Mouse (Mus musculus): ENCODE data around the gene Zbtb46.

The Zbtb46 gene

DNA sequence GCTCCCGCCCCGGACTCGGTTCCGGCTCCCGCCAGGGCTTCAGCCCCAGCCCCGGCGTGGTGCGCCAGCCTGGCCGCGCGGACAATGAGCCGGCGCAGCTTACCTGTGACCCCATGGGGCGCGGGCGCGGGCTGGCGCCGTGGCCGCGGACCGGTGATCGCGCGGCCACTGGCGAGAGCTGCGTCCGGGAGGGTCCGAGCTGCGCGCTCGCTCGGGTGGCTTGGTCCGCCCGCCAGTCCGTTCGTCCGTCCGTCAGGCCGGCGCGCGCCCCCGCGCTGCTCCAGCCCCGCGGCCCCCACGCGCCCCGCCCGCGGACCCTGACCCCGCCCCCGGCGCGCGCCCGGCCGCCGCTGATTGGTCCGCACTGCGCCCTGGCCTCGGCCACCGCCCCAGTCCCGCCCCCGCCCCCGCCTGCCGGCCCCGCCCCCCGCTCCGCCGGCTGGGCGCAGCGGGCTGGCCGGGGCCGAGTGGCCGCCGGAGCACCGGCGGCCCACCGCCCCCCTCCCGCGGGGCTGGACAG, at the start of gene Zbtb46:
Zbtb46 (minus strand) TSS at position 274 of the 520 bp plus-strand sequence.
- in situ Hi-C loops (cut with MboI; ENCODE audit: unreplicated experiment in 2 of 2) = no loop called here

DNA sequence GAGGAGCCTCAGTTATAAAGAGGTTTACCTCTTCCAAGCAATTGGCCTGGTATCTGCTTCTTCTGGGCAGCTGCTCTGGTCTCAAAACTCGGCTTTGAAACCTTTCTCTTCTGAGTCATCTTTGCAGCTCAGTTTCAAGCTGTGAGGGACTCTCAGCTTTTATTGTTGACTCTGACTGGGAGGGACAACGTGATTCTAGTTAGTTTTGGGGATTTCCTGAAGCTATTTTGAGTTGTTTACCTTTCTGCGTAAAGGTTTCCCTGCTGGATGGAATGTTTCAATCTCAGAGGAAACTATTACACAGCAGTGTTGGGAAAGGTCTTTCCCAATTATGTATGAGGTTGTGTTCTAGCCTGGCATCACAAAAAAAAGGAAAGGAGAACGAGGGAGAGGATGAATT, 39.4 kb upstream of the Zbtb46 start:
- in situ Hi-C loops (cut with MboI; ENCODE audit: unreplicated experiment in 2 of 2) = loop anchor here in 1 of 2 experiments (25.0 kb wide), 1 partner anchor 786 kb away; the partner anchor contains the start of genes Dido1 and Gid8

GRCm38 (mm10) chr2:181497548-181497875, 38.3 kb upstream of the Zbtb46 start:
- in situ Hi-C loops (cut with MboI; ENCODE audit: unreplicated experiment in 2 of 2) = loop anchor here in 1 of 2 experiments (25.0 kb wide), 1 partner anchor 785 kb away; the partner anchor contains the start of genes Dido1 and Gid8

GRCm38 (mm10) chr2:181496831-181497547, 37.8 kb upstream of the Zbtb46 start, which contains the start of gene Tpd52l2:
Gene Tpd52l2, plus strand, starts transcription at chr2:181497142.
- in situ Hi-C loops (cut with MboI; ENCODE audit: unreplicated experiment in 2 of 2) = loop anchor here in 1 of 2 experiments (25.0 kb wide), 1 partner anchor 785 kb away; the partner anchor contains the start of genes Dido1 and Gid8

DNA sequence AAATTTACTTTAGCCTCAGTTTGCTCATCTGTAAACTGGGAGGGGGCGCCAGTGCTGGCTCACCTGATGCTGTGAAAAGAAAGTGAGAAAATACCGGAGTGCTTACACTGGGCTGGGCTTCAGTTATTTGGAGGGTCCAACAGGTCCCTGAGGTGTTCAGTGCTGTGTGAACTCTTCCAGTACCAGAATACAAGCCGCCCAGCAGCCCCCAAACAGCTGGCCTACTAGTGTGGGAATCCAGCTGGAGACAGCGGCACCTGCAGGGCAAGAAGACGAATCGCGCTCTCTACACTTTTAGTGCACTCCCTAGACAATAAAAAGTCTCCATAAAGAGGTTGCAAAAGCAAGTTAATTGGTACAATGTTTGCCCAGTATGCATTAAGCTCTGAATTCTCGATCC, 37.1 kb upstream of the Zbtb46 start:
- in situ Hi-C loops (cut with MboI; ENCODE audit: unreplicated experiment in 2 of 2) = loop anchor here in 1 of 2 experiments (25.0 kb wide), 1 partner anchor 784 kb away; the partner anchor contains the start of genes Dido1 and Gid8

DNA sequence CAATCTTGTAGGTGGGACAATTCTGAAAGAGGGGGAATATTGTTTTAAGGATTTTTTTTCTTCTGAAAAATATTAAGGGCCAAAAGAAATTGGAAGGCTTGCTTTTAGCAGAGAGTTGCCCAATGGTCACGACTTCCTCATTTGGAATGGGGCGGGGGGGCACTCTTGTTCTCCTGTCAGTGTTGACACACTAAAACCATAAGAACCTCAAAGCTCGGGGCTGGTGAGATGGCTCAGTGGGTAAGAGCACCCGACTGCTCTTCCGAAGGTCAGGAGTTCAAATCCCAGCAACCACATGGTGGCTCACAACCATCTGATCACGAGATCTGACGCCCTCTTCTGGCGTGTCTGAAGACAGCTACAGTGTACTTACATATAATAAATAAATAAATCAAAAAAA, 36.6 kb upstream of the Zbtb46 start:
- in situ Hi-C loops (cut with MboI; ENCODE audit: unreplicated experiment in 2 of 2) = loop anchor here in 1 of 2 experiments (25.0 kb wide), 1 partner anchor 784 kb away; the partner anchor contains the start of genes Dido1 and Gid8

GRCm38 (mm10) chr2:181494266-181494945, 35.2 kb upstream of the Zbtb46 start:
- in situ Hi-C loops (cut with MboI; ENCODE audit: unreplicated experiment in 2 of 2) = loop anchor here (5.0 to 25.0 kb wide), 3 partner anchors 82 to 782 kb away; partner anchors contain the start of genes Dido1 (in 1 of the 2) and Gid8 (in 1 of the 2)

DNA sequence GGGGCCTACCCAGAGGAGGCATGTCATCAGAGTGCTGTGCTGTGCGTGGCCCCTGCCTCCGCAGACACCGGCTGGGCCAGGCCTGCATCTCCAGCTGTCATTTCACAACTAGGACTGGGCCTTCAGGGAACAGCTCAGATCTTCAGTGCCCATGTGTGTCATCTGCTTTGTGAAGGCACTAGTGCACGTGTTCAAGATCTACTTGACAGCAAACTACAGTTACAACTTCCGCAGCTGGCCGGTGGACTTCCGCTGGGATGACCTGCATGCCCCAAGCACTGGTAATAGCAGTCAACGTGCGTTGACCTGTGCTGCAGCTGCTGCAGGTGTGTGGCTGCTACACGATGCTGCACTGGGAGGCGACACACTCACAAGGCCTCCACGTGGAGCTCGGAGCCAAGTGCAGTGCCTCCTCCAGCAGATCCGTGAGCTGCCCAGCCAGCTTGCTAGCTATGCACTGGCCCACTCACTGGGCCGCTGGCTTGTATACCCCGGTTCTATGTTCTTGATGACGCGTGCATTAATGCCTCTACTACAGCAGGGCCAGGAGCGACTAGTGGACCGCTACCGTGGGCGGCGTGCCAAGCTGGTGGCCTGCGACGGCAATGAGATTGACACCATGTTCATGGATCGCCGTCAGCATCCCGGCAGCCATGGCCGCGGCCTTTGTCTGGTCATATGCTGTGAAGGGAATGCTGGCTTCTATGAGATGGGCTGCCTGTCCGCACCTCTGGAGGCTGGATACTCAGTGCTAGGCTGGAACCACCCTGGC, 34.1 kb upstream of the Zbtb46 start, which contains the start of gene Abhd16b:
Abhd16b (plus strand) TSS at position 51 of the 772 bp plus-strand sequence.
- in situ Hi-C loops (cut with MboI; ENCODE audit: unreplicated experiment in 2 of 2) = loop anchor here (5.0 to 25.0 kb wide), 3 partner anchors 81 to 781 kb away; partner anchors contain the start of genes Dido1 (in 1 of the 2) and Gid8 (in 1 of the 2)

GRCm38 (mm10) chr2:181492206-181492605, 33.0 kb upstream of the Zbtb46 start:
- in situ Hi-C loops (cut with MboI; ENCODE audit: unreplicated experiment in 2 of 2) = loop anchor here (5.0 to 25.0 kb wide), 3 partner anchors 80 to 780 kb away; partner anchors contain the start of genes Dido1 (in 1 of the 2) and Gid8 (in 1 of the 2)

DNA sequence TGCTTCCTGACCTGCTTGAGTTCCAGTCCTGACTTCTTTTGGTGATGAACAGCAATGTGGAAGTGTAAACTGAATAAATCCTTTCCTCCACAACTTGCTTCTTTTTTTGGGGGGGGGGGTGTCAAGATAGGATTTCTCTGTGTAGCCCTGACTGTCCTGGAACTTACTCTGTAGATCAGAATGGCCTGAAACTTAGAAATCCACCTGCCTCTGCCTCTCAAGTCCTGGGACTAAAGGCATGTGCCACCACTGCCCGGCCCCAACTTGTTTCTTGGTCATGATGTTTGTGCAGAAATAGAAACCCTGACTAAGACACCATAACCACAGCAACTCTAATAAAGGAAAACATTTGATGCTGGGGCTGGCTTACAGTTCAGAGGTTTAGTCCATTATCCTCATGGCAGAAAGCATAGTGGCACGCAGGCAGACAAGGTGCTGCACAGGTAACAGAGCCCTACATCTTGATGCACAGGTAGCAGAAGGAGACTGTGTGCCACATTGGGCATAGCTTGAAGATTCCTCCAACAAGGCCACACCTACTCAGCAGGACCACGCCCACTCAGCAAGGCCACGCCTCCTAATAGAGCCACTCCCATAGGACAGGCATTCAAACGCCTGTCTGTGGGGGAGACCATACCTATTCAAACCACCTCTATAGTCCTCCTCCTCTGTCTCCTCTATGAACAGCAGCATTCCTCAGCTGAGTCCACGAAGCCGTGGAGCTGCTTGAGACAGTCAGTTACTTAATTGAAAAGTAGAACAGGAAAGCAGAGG, 32.4 kb upstream of the Zbtb46 start:
- in situ Hi-C loops (cut with MboI; ENCODE audit: unreplicated experiment in 2 of 2) = loop anchor here (5.0 to 25.0 kb wide), 3 partner anchors 79 to 779 kb away; partner anchors contain the start of genes Dido1 (in 1 of the 2) and Gid8 (in 1 of the 2)

DNA sequence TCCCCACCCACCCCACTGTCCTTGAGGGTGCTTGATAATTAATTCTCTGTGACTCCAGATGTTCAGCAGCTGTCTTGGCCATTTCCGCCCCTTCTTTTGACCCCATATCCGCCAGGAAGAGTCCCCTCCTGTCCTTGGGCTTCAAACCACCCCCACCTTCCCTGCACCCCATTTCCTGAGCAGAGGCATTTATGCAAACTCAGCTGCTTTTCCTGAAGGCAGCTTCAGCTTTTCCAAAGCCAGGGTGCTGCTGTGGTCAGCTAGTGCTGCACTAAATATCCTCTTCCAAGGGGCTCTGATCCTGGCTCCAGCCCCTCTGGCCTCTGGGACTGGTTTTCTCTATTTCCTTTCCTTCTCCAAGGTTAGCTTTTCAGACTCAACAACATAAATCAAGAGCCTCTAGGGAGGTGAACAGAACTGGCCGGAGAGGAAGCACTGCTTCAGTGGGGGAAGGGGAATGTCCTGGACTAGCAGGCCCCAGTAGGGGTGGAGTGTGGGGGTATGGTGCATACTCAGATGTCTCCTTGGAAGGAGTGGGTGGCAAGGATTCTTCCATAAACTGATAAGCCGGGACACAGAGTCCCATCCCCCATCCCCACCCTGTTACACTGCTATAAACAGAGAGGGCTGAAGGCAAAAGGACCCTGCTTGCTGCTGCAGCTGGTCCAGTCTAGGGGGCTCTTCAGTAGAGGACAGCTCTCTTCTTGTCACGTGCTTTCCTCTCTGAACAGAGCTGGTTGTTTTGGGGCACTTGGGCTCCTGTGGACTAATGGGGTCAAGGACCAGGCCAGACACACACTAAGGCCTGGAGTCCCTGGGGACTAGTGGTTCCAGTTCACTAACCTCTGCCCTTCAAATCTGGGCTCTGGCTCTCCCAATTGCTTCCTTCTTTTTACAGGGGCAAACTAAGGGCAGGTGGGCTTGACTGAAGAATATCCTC, 28.4 kb upstream of the Zbtb46 start:
- in situ Hi-C loops (cut with MboI; ENCODE audit: unreplicated experiment in 2 of 2) = loop anchor here in 1 of 2 experiments (25.0 kb wide), 1 partner anchor 775 kb away; the partner anchor contains the start of genes Dido1 and Gid8

DNA sequence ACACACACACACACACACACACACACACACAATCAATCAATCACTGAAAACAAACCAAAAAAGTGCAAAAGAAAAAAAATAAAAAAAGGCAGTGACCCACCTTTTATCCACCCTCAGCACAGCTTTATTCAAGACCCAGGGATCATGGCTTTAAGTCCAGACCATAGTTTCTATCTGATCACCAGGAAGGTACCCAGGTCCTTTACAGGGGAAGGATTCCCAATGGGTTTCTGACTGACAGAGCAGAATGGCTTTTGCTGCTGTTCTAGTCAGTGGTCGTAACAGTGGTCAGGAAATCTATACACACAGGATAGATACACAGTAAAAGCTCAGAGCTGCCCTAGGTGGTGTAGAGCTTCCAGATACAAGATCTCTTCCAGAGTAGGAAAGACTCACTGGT, 26.5 kb upstream of the Zbtb46 start:
- in situ Hi-C loops (cut with MboI; ENCODE audit: unreplicated experiment in 2 of 2) = loop anchor here in 1 of 2 experiments (25.0 kb wide), 1 partner anchor 773 kb away; the partner anchor contains the start of genes Dido1 and Gid8

- in situ Hi-C loops (cut with MboI; ENCODE audit: unreplicated experiment in 2 of 2) = loop anchor here in 1 of 2 experiments (25.0 kb wide), 1 partner anchor 772 kb away; the partner anchor contains the start of genes Dido1 and Gid8
Measured at GRCm38 (mm10) chr2:181484456-181485233, 25.4 kb upstream of the Zbtb46 start.

DNA sequence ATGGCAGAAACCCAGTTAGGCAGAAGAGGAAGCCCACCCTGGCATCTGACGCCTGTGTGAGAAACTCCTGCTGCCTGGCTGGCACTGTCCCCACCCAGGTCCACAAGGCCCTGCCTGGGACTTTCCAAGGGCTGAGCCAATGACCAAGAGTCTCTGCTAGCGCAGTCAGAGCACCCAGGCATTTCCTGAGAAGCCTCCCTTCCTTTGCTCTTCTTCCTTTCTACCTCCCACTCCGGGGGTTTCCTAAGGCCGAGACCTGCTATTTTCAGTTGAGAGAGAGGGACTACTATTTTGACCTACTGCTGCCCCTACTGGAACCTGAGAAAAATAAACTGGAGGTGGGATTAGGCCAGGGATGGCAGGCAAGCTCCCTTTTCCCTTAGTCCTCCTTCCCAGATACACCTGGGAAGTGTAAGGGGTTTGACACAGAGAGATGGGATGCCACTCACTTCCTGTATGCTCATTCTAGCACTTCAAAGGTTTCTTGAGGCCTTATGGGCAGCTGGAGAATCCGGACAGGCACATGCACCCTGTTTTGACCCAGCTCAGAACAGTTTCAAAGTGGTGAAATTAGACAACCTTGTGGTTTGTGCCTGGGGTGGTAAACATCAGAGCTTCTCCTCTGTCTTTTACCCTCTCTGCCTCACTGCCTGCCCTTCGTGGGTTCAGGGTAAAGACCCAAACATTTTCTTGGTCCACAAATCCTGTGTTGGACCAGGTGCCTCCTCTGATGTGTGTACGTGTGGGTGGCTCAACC, 24.5 kb upstream of the Zbtb46 start:
- in situ Hi-C loops (cut with MboI; ENCODE audit: unreplicated experiment in 2 of 2) = loop anchor here in 1 of 2 experiments (25.0 kb wide), 1 partner anchor 771 kb away; the partner anchor contains the start of genes Dido1 and Gid8

- in situ Hi-C loops (cut with MboI; ENCODE audit: unreplicated experiment in 2 of 2) = loop anchor here in 1 of 2 experiments (25.0 kb wide), 1 partner anchor 771 kb away; the partner anchor contains the start of genes Dido1 and Gid8
Measured at GRCm38 (mm10) chr2:181483120-181483519, 23.9 kb upstream of the Zbtb46 start.

GRCm38 (mm10) chr2:181472256-181472827, 13.1 kb upstream of the Zbtb46 start:
- in situ Hi-C loops (cut with MboI; ENCODE audit: unreplicated experiment in 2 of 2) = no loop called here
